Mouse (Mus musculus) c-Kit-positive CD71-negative TER-119-negative erythroid progenitor cells, embryonic 14.5 days (primary cell): ENCODE data around the gene Olfr517.

Experiments used
- DNase-seq: peaks from one replicate; pipeline ENCODE4 v3.0.0-alpha.2; 2013; ENCODE audit warnings: low read depth

Gene Olfr517

DNA sequence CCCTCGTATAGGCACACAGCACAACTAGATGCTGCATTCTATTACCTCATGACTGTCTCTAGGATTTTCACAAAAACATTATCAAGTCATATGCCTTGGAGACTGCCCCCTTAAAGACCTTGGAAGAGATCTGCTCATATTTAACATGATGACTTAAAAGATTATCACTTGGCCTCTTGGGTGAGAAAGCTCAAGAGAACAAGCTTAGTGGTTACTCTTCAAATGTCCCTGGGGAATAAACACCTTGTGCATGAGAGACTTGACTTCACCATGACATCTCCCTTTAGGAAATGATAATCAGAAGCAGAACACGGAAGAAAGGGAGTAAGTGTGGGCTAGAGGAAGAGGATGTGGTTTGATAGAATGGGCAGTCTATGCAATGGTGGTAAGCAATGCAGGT is at the start of gene Olfr517:
TSS of gene Olfr517 (minus strand) at position 101 of the 400 bp plus-strand sequence.
- no peak for DNase-seq

DNA sequence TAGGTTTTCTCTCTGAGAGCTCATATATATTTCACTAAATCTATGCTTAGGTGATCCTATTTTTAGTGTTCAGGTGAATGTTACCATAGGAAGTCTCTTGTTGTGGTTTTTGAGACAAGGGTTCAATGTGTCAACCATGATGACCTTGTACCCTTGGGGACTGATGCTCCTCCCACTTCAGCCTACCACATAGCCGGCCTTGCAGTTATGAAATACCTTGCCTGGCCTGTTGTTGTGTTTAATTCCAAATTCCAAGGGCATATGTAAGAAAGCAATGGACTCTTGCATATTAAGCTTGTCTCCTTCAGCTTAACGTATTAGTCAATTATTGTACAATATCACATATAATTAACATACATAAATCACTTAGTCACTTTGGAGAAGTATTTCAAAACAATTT is 31.8 kb upstream of the Olfr517 start:
- DNase-seq, result no peak

DNA sequence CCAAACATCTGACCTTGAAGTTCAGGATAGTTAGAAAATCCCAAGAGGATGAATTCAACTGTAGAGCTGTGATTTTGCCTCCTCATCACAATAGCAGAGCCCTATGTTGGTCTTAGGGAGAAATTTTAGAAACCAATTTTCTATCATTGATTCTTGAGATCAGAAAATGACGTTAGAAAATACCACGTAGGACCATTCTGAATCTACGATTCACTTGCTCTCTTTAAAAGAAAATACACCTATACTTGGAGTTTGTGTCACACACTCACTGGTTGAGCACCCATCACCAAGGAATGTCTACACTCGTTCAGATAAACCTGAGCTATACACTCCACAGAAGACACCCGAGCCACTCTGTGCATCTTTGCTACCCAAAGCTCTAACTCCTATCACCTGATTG is 22.1 kb upstream of the Olfr517 start, which contains the start of gene Olfr519:
TSS of gene Olfr519 (minus strand) at position 101 of the 400 bp plus-strand sequence.
- DNase-seq, result no peak

DNA sequence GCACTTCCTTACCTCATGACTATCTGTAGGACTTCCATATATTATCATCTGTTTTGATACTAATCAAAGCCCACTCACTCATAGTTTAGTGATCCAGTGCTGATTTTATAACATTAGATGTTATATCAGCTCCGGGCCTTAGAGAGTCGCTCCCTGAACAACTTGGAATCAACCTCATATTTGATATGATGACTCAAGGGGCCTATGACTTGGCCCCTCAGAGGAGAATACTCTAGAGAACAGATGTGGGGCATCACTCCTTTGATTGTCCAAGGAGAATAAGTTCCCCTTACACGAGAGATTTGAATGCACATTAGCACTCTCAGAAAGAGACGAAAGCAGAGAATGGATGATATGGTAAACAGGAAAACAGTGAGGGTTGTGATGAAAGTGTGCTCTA is 12.7 kb upstream of the Olfr517 start, which contains the start of gene Olfr518:
TSS of gene Olfr518 (minus strand) at position 101 of the 400 bp plus-strand sequence.
- no peak for DNase-seq

GRCm38 (mm10) chr7:108850429-108850828 is 21.8 kb downstream of the Olfr517 start, which contains the start of gene Olfr516:
Gene Olfr516 (minus strand): TSS chr7:108850529.
- no peak for DNase-seq

- no peak for DNase-seq
These were observed 46.3 kb downstream of the Olfr517 start, which contains the start of gene Olfr514 for GRCm38 (mm10) chr7:108825897-108826296. Gene Olfr514 (minus strand): TSS chr7:108825997.
